Mouse (Mus musculus) CH12.LX (cell line): ENCODE measurements around the gene Inpp5f. TPM values are rescaled to one million over a fixed set of nuclear protein-coding genes. Genes with fewer than 3 reads are reported as not detected.
A peak's percentile ranks its signal among the peaks of the same experiment; 100 is the strongest.

ENCODE experiments used
- DNase-seq: peaks from one replicate; pipeline ENCODE4 v3.0.0-alpha.2; 2013; ENCODE audit errors: extremely low read depth
- H3K27ac ChIP-seq: 2 replicates; pipeline ENCODE4 v1.5.1; 2012; ENCODE audit warnings: low read depth, mild to moderate bottlenecking, control low read depth, moderate library complexity; ENCODE audit not compliant: insufficient read depth
- H3K27me3 ChIP-seq: replicated peaks from 2 replicates; pipeline ENCODE3; 2012; ENCODE audit warnings: inconsistent platforms
- H3K36me3 ChIP-seq, 2 experiments: replicated peaks in 1 of 2; 2 replicates each; pipeline versions ENCODE3 to v1.6.1; 2012; ENCODE audit warnings: inconsistent platforms in 1 of 2, low read length in 1 of 2, mild to moderate bottlenecking in 1 of 2, mixed read lengths in 1 of 2, moderate library complexity in 1 of 2; ENCODE audit not compliant: control insufficient read depth in 1 of 2, insufficient read depth in 1 of 2
- H3K4me1 ChIP-seq, 2 experiments: 2 replicates each; pipeline ENCODE4 v1.6.1; 2012; ENCODE audit warnings: inconsistent platforms in 1 of 2, moderate library complexity in 1 of 2; ENCODE audit not compliant: insufficient read depth in 2 of 2, control insufficient read depth in 1 of 2
- H3K4me2 ChIP-seq: 2 replicates; pipeline ENCODE4 v1.6.1; 2012; ENCODE audit warnings: low read depth, mild to moderate bottlenecking, control low read depth; ENCODE audit not compliant: poor library complexity, insufficient read depth, severe bottlenecking
- H3K4me3 ChIP-seq, 3 experiments: fragments of 150-350 bp in 1 of 3; sonication (generic) in 1 of 3; replicated peaks in 1 of 3; 2 replicates each; pipeline versions ENCODE3 to v1.5.1; 2011 to 2012; ENCODE audit warnings: low read depth in 2 of 3, low read length in 2 of 3, mild to moderate bottlenecking in 2 of 3, moderate library complexity in 2 of 3, control low read depth in 1 of 3, improper control_type of control experiment in 1 of 3, inconsistent platforms in 1 of 3, mixed read lengths in 1 of 3; ENCODE audit not compliant: poor library complexity in 1 of 3
- H3K79me2 ChIP-seq: replicated peaks from 2 replicates; pipeline ENCODE4 v1.6.1; 2012; ENCODE audit warnings: mild to moderate bottlenecking, moderate library complexity; ENCODE audit not compliant: control insufficient read depth, poor library complexity, insufficient read depth, severe bottlenecking; ENCODE audit errors: extremely low read depth
- H3K9ac ChIP-seq: 2 replicates; pipeline ENCODE4 v1.6.1; 2012; ENCODE audit warnings: low read depth, mild to moderate bottlenecking, control low read depth, moderate library complexity; ENCODE audit not compliant: insufficient read depth
- H3K9me3 ChIP-seq: replicated peaks from 2 replicates; pipeline ENCODE3; 2012; ENCODE audit warnings: low read length, inconsistent platforms, mixed read lengths
- BHLHE40 ChIP-seq: IDR thresholded peaks from 2 replicates; pipeline ENCODE4 v1.6.1; 2011; ENCODE audit warnings: mild to moderate bottlenecking, low read depth, low read length, improper control_type of control experiment
- CHD1 ChIP-seq: IDR thresholded peaks from 2 replicates; pipeline ENCODE4 v1.6.1; 2012; ENCODE audit warnings: low read depth, low read length, improper control_type of control experiment, inconsistent platforms
- CHD2 ChIP-seq: IDR thresholded peaks from 2 replicates; pipeline ENCODE4 v1.6.1; 2011; ENCODE audit warnings: low read length, improper control_type of control experiment
- E2F4 ChIP-seq: IDR thresholded peaks from 2 replicates; pipeline ENCODE4 v1.6.1; 2011; ENCODE audit warnings: low read depth, low read length, improper control_type of control experiment; ENCODE audit not compliant: insufficient replicate concordance
- ELF1 ChIP-seq: IDR thresholded peaks from 2 replicates; pipeline ENCODE4 v1.6.1; 2014; ENCODE audit warnings: low read depth, mild to moderate bottlenecking, inconsistent platforms, low read length, improper control_type of control experiment
- EP300 ChIP-seq: IDR thresholded peaks from 2 replicates; pipeline ENCODE4 v1.6.1; 2011; ENCODE audit warnings: low read length, improper control_type of control experiment
- IRF4 ChIP-seq: IDR thresholded peaks from 2 replicates; pipeline ENCODE4 v1.6.1; 2014; ENCODE audit warnings: low read depth, mild to moderate bottlenecking, inconsistent platforms, low read length, improper control_type of control experiment
- JUN ChIP-seq: IDR thresholded peaks from 2 replicates; pipeline ENCODE4 v1.6.1; 2011; ENCODE audit warnings: low read depth, mild to moderate bottlenecking, low read length, improper control_type of control experiment, moderate library complexity; ENCODE audit not compliant: insufficient read depth
- KAT2A ChIP-seq: IDR thresholded peaks from 2 replicates; pipeline ENCODE4 v1.6.1; 2012; ENCODE audit warnings: low read length, improper control_type of control experiment, inconsistent platforms; ENCODE audit not compliant: insufficient replicate concordance
- MAFK ChIP-seq: IDR thresholded peaks from 2 replicates; pipeline ENCODE4 v1.6.1; 2011; ENCODE audit warnings: low read length, improper control_type of control experiment; ENCODE audit not compliant: insufficient replicate concordance
- MAX ChIP-seq: IDR thresholded peaks from 2 replicates; pipeline ENCODE4 v1.6.1; 2011; ENCODE audit warnings: low read length, improper control_type of control experiment
- MEF2A ChIP-seq: IDR thresholded peaks from 2 replicates; pipeline ENCODE4 v1.6.1; 2014; ENCODE audit warnings: low read depth, mild to moderate bottlenecking, inconsistent platforms, low read length, improper control_type of control experiment, borderline replicate concordance
- MXI1 ChIP-seq: IDR thresholded peaks from 2 replicates; pipeline ENCODE4 v1.6.1; 2011; ENCODE audit warnings: mild to moderate bottlenecking, low read depth, low read length, improper control_type of control experiment
- NELFE ChIP-seq: IDR thresholded peaks from 2 replicates; pipeline ENCODE4 v1.6.1; 2011; ENCODE audit warnings: low read depth, low read length, improper control_type of control experiment
- NRF1 ChIP-seq: IDR thresholded peaks from 2 replicates; pipeline ENCODE4 v1.6.1; 2014; ENCODE audit warnings: low read depth, mild to moderate bottlenecking, inconsistent platforms, low read length, improper control_type of control experiment, moderate library complexity
- PAX5 ChIP-seq: IDR thresholded peaks from 2 replicates; pipeline ENCODE4 v1.6.1; 2012; ENCODE audit warnings: low read length, inconsistent platforms, mixed read lengths
- RAD21 ChIP-seq: IDR thresholded peaks from 2 replicates; pipeline ENCODE4 v1.6.1; 2011; ENCODE audit warnings: low read depth, mild to moderate bottlenecking, low read length, improper control_type of control experiment, moderate library complexity
- SIN3A ChIP-seq: IDR thresholded peaks from 2 replicates; pipeline ENCODE4 v1.6.1; 2012; ENCODE audit warnings: low read length, improper control_type of control experiment, inconsistent platforms
- SMC3 ChIP-seq: IDR thresholded peaks from 2 replicates; pipeline ENCODE4 v1.6.1; 2011; ENCODE audit warnings: low read depth, low read length, improper control_type of control experiment
- TCF12 ChIP-seq: IDR thresholded peaks from 2 replicates; pipeline ENCODE4 v1.6.1; 2014; ENCODE audit warnings: low read depth, mild to moderate bottlenecking, inconsistent platforms, low read length, improper control_type of control experiment
- UBTF ChIP-seq: IDR thresholded peaks from 2 replicates; pipeline ENCODE4 v1.6.1; 2012; ENCODE audit warnings: low read depth, mild to moderate bottlenecking, inconsistent platforms, low read length, improper control_type of control experiment, moderate library complexity
- ZC3H11A ChIP-seq: IDR thresholded peaks from 2 replicates; pipeline ENCODE4 v1.6.1; 2012; ENCODE audit warnings: low read depth, mild to moderate bottlenecking, inconsistent platforms, low read length, improper control_type of control experiment
- ZKSCAN1 ChIP-seq: IDR thresholded peaks from 2 replicates; pipeline ENCODE4 v1.6.1; 2012; ENCODE audit warnings: low read depth, inconsistent platforms, low read length, improper control_type of control experiment, borderline replicate concordance
- dilution Hi-C: fragments of 300-500 bp; cut with MboI; formaldehyde crosslinking; loops from 2 replicates; pipeline ENCODE4 v1.14.3; 2020; ENCODE audit warnings: low sequenced_read_pairs; ENCODE audit not compliant: extremely low pct_unique_long_range_greater_than_20kb, extremely low pct_ligation_motif_present
- in situ Hi-C: fragments of 300-500 bp; cut with MboI; formaldehyde crosslinking; loops from 3 replicates; pipeline ENCODE4 v1.14.3; 2019; ENCODE audit warnings: low sequenced_read_pairs, low pct_ligation_motif_present, low pct_unique_long_range_greater_than_20kb, mixed read lengths
- polyA plus RNA-seq: library from polyadenylated mRNA; unstranded; fragments of >175 nt; gene quantifications from 2 replicates; pipeline ENCODE4 v1.2.1, GENCODE M21; 2012; ENCODE audit warnings: low read depth; ENCODE audit not compliant: insufficient read length
- total RNA-seq, 2 experiments: library from RNA; depleted of rRNA; stranded (reverse); fragments of 300-350 nt in 1 of 2; fragments of >200 nt in 1 of 2; gene quantifications; 2 replicates each; pipeline ENCODE4 v1.2.3; 2012 to 2014

Inpp5f gene
- total and polyA plus RNA-seq, 3 experiments, result 4.0 to 6.2 (median 5.5) TPM

DNA sequence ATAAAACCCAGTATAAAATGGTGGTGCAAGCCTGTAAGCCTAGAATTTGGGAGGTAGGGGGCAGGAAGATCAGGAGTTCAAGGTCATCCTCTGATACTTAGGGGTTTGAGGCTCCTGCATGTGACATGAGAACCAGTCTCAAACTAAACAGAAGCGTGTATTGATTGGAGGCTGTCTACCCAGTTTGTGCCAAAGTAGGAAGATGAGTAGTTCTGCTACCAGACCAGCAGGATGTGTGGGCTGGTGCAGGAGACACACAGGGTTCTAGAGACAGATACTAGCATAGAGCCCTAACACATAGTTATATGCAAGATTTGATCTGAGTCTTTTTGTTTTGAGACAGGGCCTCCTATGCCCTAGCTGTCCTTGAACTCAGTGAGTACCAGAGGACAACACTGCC lies 9.1 kb downstream of the Inpp5f start:
- Histone ChIP-seq H3K4me2 (no peak overlapping the region), H3K9ac (no peak overlapping the region), H3K27me3 (no peaks in the 10 kb centered on the region), H3K4me3 (no peak overlapping the region), H3K4me1 (no peaks in the 10 kb centered on the region), H3K36me3 (peaks cover 0 to 2% of the 10 kb centered on the region in 2 experiments), H3K79me2 (no peaks in the 10 kb centered on the region), H3K9me3 (peaks cover 18% of the 10 kb centered on the region), H3K27ac (no peak overlapping the region)
- in situ Hi-C loops, result no loop called here
- dilution Hi-C loops, result no loop called here
- no peak for TF ChIP-seq MAFK
- no peak for TF ChIP-seq NELFE
- no peak for TF ChIP-seq PAX5
- no peak for DNase-seq

DNA sequence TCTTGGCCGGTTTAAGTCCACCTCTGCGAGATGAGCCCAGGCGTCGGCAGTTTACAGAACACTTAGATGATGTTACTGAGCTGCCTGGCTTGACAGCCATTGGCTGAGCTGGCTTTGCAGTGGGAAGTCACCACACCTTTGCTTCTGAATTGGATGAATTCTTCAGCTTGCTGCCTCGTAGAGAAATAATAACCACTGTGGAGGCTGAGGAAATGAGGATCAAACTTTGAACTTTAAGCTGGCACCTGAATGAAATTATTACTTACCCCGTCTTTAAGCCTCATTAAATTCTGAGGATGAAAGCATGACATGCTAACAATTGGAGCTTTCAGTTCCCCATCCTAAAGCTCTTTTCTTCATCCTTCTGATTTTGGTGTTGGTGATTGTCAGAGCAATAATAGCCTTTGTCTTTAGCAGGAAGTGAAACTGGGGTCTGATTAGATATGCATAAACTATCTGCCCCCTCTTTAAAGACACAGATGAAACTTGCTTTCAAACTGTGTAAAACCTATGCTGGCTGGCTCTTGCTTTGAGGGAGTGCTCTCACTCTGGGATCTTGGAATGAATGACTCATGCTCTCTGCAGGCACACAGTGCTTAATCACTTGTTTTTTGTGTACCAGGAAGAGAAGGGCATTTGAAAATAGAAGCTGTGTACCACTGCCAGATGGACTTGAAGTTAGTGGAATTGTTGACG lies 11.3 kb downstream of the Inpp5f start:
- peaks cover 18% of the 10 kb centered on the region for H3K9me3 ChIP-seq
- no peak overlapping the region for H3K27ac ChIP-seq
- DNase-seq, result peak; percentile 66
- H3K4me1 ChIP-seq, result 0 out of 4 replicates have a peak, but pooled peaks cover 0 to 3% of the 10 kb centered on the region in 2 experiments
- no peaks in the 10 kb centered on the region for H3K79me2 ChIP-seq
- TF ChIP-seq BHLHE40 (0 out of 2 replicates have a peak, but pooled peaks have one; percentile 5), IRF4 (peak; percentile 43; the same call in 1 of the 2 replicates), ELF1 (no peak)
- H3K4me3 ChIP-seq, result no peak overlapping the region
- H3K36me3 ChIP-seq, result peaks cover 0 to 2% of the 10 kb centered on the region in 2 experiments
- in situ Hi-C loops, result no loop called here
- H3K27me3 ChIP-seq, result no peaks in the 10 kb centered on the region
- no peak overlapping the region for H3K4me2 ChIP-seq
- H3K9ac ChIP-seq, result no peak overlapping the region
- dilution Hi-C loops, result no loop called here

DNA sequence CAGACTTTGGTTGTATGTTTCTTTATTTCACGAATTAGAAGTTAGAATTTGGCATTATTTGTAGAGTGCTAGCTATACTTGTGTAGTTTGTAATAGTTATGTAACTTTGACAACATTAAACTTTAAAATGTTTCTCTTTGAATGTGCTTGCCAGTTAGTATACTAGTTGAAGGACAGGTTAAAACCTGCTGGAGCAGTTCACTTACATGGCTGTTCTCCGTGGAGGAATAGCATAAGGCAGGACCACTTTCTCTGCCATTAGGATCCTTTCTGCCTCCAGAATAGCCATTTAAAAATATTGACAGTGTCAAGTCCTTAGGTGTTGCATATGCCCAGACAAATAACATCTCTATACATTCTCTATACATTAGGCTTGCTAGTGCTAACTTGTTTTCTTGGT lies 11.9 kb downstream of the Inpp5f start:
- Histone ChIP-seq H3K36me3 (peaks cover 0 to 2% of the 10 kb centered on the region in 2 experiments), H3K9ac (no peak overlapping the region), H3K79me2 (no peaks in the 10 kb centered on the region), H3K4me2 (no peak overlapping the region), H3K9me3 (peaks cover 18% of the 10 kb centered on the region), H3K4me3 (no peak overlapping the region), H3K27me3 (no peaks in the 10 kb centered on the region), H3K27ac (no peak overlapping the region), H3K4me1 (0 out of 4 replicates have a peak, but pooled peaks cover 0 to 3% of the 10 kb centered on the region in 2 experiments)
- dilution Hi-C loops, result no loop called here
- in situ Hi-C loops, result no loop called here
- TF ChIP-seq EP300 (no peak), ZC3H11A (no peak), SMC3 (no peak), JUN (no peak), RAD21 (no peak), SIN3A (no peak), CHD2 (no peak), E2F4 (no peak), MEF2A (no peak), KAT2A (no peak), MXI1 (no peak), NRF1 (no peak), UBTF (no peak), PAX5 (no peak), ZKSCAN1 (no peak), CHD1 (no peak), MAX (no peak), TCF12 (no peak), ELF1 (no peak)
- DNase-seq, result no peak
